Mouse (Mus musculus) CH12.LX (cell line): ENCODE data around the gene Spata13.

Experiments used
- IRF4 ChIP-seq: IDR thresholded peaks from 2 replicates; pipeline ENCODE4 v1.6.1; 2014; ENCODE audit warnings: low read depth, mild to moderate bottlenecking, inconsistent platforms, low read length, improper control_type of control experiment
- POLR2A ChIP-seq: IDR thresholded peaks from 2 replicates; pipeline ENCODE4 v1.6.1; 2011; ENCODE audit warnings: low read depth, mild to moderate bottlenecking, improper control_type of control experiment, low read length

DNA sequence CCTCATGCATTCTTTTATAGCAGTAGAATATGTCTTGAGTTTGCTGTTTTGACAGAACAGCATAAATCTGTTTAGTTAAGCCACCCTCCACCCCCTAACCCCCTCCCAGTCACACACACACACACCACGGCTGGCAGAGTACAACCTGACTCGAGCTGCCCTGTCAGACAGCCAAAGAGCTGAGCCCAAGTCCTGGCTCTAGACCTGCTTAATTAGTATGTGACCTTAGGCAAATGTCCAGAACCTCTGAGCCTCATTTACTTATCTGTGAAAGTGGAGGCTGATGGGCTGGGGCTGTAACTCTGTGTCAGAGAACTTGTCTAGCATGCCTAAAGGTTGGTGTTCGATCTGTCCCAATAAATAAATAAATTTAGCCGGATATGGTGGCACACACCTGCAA lies 26.1 kb upstream of the Spata13 start:
- TF ChIP-seq POLR2A (no peak), IRF4 (no peak)
